Mouse (Mus musculus) kidney, embryonic 16.5 days (tissue): ENCODE measurements at regions not wholly inside any gene's neighbourhood (a gene's known extent, or its start where the extent isn't known, plus 50 kb on each side); places are given as distances from the start of the nearest gene placed in this dataset.

Source experiments
- ATAC-seq: fragments of 200-750 bp; cut with Nextera tagmentation; 2 replicates; pipeline ENCODE4 v1.8.0; 2017; ENCODE audit warnings: moderate TSS enrichment; ENCODE audit not compliant: low FRiP score, low TSS enrichment
- H3K27ac ChIP-seq: fragments of 300-500 bp; sonication (generic); 2 replicates; pipeline ENCODE4 v1.5.1; 2014; ENCODE audit warnings: low read length
- H3K27me3 ChIP-seq: fragments of 300-500 bp; sonication (generic); 2 replicates; pipeline ENCODE4 v1.6.1; 2014; ENCODE audit warnings: low read length, control low read depth, mixed read lengths; ENCODE audit not compliant: insufficient read depth
- H3K36me3 ChIP-seq: fragments of 300-500 bp; sonication (generic); 2 replicates; pipeline ENCODE4 v1.6.1; 2014; ENCODE audit warnings: low read length, control low read depth, mixed read lengths; ENCODE audit not compliant: insufficient read depth
- H3K4me1 ChIP-seq: fragments of 300-500 bp; sonication (generic); 2 replicates; pipeline ENCODE4 v1.6.1; 2014; ENCODE audit warnings: low read length, control low read depth, mixed read lengths; ENCODE audit not compliant: insufficient read depth
- H3K4me2 ChIP-seq: fragments of 300-500 bp; sonication (generic); replicated peaks from 2 replicates; pipeline ENCODE4 v1.6.1; 2014; ENCODE audit warnings: low read depth, low read length
- H3K4me3 ChIP-seq: fragments of 300-500 bp; sonication (generic); 2 replicates; pipeline ENCODE4 v1.5.1; 2014; ENCODE audit warnings: mild to moderate bottlenecking, low read length
- H3K9ac ChIP-seq: fragments of 300-500 bp; sonication (generic); replicated peaks from 2 replicates; pipeline ENCODE4 v1.6.1; 2014; ENCODE audit warnings: low read length
- H3K9me3 ChIP-seq: fragments of 300-500 bp; sonication (generic); 2 replicates; pipeline ENCODE4 v1.6.1; 2016; ENCODE audit warnings: low read length, control low read depth
- WGBS: fragments of 180-500 bp; shearing (Covaris S2); extraction: QIAGEN DNeasy Blood & Tissue Kit; methylation state at CpG from one replicate; pipeline ENCODE4 v1.1.7; 2014; 5-methylcytosine and 5-hydroxymethylcytosine counted together

GRCm38 (mm10) chr13:59361323-59361722 lies 223.7 kb downstream of the Agtpbp1 start:
- Histone ChIP-seq H3K4me2 (no peak overlapping the region), H3K36me3 (no peaks in the 10 kb centered on the region), H3K4me3 (no peak overlapping the region), H3K4me1 (no peaks in the 10 kb centered on the region), H3K27ac (no peak overlapping the region), H3K9me3 (no peaks in the 10 kb centered on the region), H3K27me3 (no peaks in the 10 kb centered on the region), H3K9ac (no peak overlapping the region)
- WGBS: 91% methylated on average over 7 of the region's 7 CpGs
- ATAC-seq: no peak

- Histone ChIP-seq H3K4me1 (no peaks in the 10 kb centered on the region), H3K4me2 (no peak overlapping the region), H3K27me3 (no peaks in the 10 kb centered on the region), H3K36me3 (no peaks in the 10 kb centered on the region), H3K4me3 (no peak overlapping the region), H3K9me3 (no peaks in the 10 kb centered on the region), H3K27ac (no peak overlapping the region), H3K9ac (no peak overlapping the region)
- no peak for ATAC-seq
- 78% methylated on average over 3 of the region's 3 CpGs for WGBS
Measured at GRCm38 (mm10) chr13:59360026-59360425, 225.0 kb downstream of the Agtpbp1 start.

GRCm38 (mm10) chr13:59358421-59358820 lies 226.6 kb downstream of the Agtpbp1 start:
- H3K27me3 ChIP-seq: no peaks in the 10 kb centered on the region
- no peak overlapping the region for H3K4me2 ChIP-seq
- no peak overlapping the region for H3K4me3 ChIP-seq
- H3K9me3 ChIP-seq: no peaks in the 10 kb centered on the region
- no peaks in the 10 kb centered on the region for H3K4me1 ChIP-seq
- H3K36me3 ChIP-seq: no peaks in the 10 kb centered on the region
- ATAC-seq: no peak
- no peak overlapping the region for H3K9ac ChIP-seq
- no peak overlapping the region for H3K27ac ChIP-seq
- WGBS: 78% methylated on average over 3 of the region's 3 CpGs

GRCm38 (mm10) chr13:59351461-59351860 lies 233.6 kb downstream of the Agtpbp1 start:
- WGBS: 57% methylated on average over 6 of the region's 6 CpGs
- no peaks in the 10 kb centered on the region for H3K27me3 ChIP-seq
- H3K9ac ChIP-seq: no peak overlapping the region
- no peak overlapping the region for H3K4me2 ChIP-seq
- no peak overlapping the region for H3K27ac ChIP-seq
- H3K36me3 ChIP-seq: no peaks in the 10 kb centered on the region
- peaks cover 4% of the 10 kb centered on the region; the same call in 1 of the 2 replicates for H3K9me3 ChIP-seq
- H3K4me3 ChIP-seq: no peak overlapping the region
- no peaks in the 10 kb centered on the region for H3K4me1 ChIP-seq
- no peak for ATAC-seq

- Histone ChIP-seq H3K27me3 (no peaks in the 10 kb centered on the region), H3K4me2 (no peak overlapping the region), H3K9ac (no peak overlapping the region), H3K36me3 (no peaks in the 10 kb centered on the region), H3K27ac (no peak overlapping the region), H3K9me3 (peaks cover 4% of the 10 kb centered on the region; the same call in 1 of the 2 replicates), H3K4me3 (no peak overlapping the region), H3K4me1 (no peaks in the 10 kb centered on the region)
- 51% methylated on average over 7 of the region's 7 CpGs for WGBS
- ATAC-seq: no peak
Measured at GRCm38 (mm10) chr13:59350613-59351150, 234.3 kb downstream of the Agtpbp1 start.

GRCm38 (mm10) chr13:59348510-59348909 lies 236.5 kb downstream of the Agtpbp1 start:
- Histone ChIP-seq H3K9ac (no peak overlapping the region), H3K27me3 (no peaks in the 10 kb centered on the region), H3K4me1 (no peaks in the 10 kb centered on the region), H3K27ac (no peak overlapping the region), H3K36me3 (no peaks in the 10 kb centered on the region), H3K4me2 (no peak overlapping the region), H3K9me3 (peaks cover 4% of the 10 kb centered on the region; the same call in 1 of the 2 replicates), H3K4me3 (no peak overlapping the region)
- ATAC-seq: no peak

GRCm38 (mm10) chr13:59341871-59342270 lies 243.2 kb downstream of the Agtpbp1 start:
- H3K27me3 ChIP-seq: no peaks in the 10 kb centered on the region
- no peaks in the 10 kb centered on the region for H3K36me3 ChIP-seq
- no peak overlapping the region for H3K4me2 ChIP-seq
- no peak overlapping the region for H3K27ac ChIP-seq
- no peaks in the 10 kb centered on the region for H3K4me1 ChIP-seq
- H3K9ac ChIP-seq: no peak overlapping the region
- H3K4me3 ChIP-seq: no peak overlapping the region
- WGBS: 79% methylated on average over 13 of the region's 13 CpGs
- no peak for ATAC-seq
- no peaks in the 10 kb centered on the region for H3K9me3 ChIP-seq

- Histone ChIP-seq H3K36me3 (no peaks in the 10 kb centered on the region), H3K4me3 (no peak overlapping the region), H3K9ac (no peak overlapping the region), H3K9me3 (no peaks in the 10 kb centered on the region), H3K4me1 (no peaks in the 10 kb centered on the region), H3K4me2 (no peak overlapping the region), H3K27me3 (no peaks in the 10 kb centered on the region), H3K27ac (no peak overlapping the region)
- ATAC-seq: no peak
- WGBS: 91% methylated on average over 9 of the region's 9 CpGs
Measured at GRCm38 (mm10) chr13:59338436-59338835, 246.6 kb downstream of the Agtpbp1 start.

- 46% methylated on average over 3 of the region's 3 CpGs for WGBS
- H3K9ac ChIP-seq: no peak overlapping the region
- H3K36me3 ChIP-seq: no peaks in the 10 kb centered on the region
- H3K27ac ChIP-seq: no peak overlapping the region
- no peaks in the 10 kb centered on the region for H3K27me3 ChIP-seq
- no peaks in the 10 kb centered on the region for H3K9me3 ChIP-seq
- H3K4me2 ChIP-seq: no peak overlapping the region
- no peak for ATAC-seq
- H3K4me3 ChIP-seq: no peak overlapping the region
- no peaks in the 10 kb centered on the region for H3K4me1 ChIP-seq
Measured at GRCm38 (mm10) chr13:59323933-59324332, 261.1 kb downstream of the Agtpbp1 start.

- Histone ChIP-seq H3K4me1 (no peaks in the 10 kb centered on the region), H3K9ac (no peak overlapping the region), H3K36me3 (no peaks in the 10 kb centered on the region), H3K4me3 (no peak overlapping the region), H3K4me2 (no peak overlapping the region), H3K27me3 (no peaks in the 10 kb centered on the region), H3K9me3 (no peaks in the 10 kb centered on the region), H3K27ac (no peak overlapping the region)
- 32% methylated on average over 5 of the region's 5 CpGs for WGBS
- ATAC-seq: no peak
Measured at GRCm38 (mm10) chr13:59323441-59323840, 261.6 kb downstream of the Agtpbp1 start.
